Mouse (Mus musculus) megakaryocyte, embryonic 14.5 days (primary cell): ENCODE data around the gene Sap30l. TPM values are rescaled to one million over a fixed set of nuclear protein-coding genes. Genes with fewer than 3 reads are reported as not detected.

Source experiments
- H3K27me3 ChIP-seq: replicated peaks from 2 replicates; pipeline ENCODE3; 2012; ENCODE audit warnings: inconsistent platforms
- H3K36me3 ChIP-seq: replicated peaks from 2 replicates; pipeline ENCODE3; 2012; ENCODE audit warnings: low read length, inconsistent platforms, mixed read lengths
- H3K4me1 ChIP-seq: 2 replicates; pipeline ENCODE4 v1.6.1; 2012; ENCODE audit warnings: inconsistent platforms
- H3K4me3 ChIP-seq: replicated peaks from 2 replicates; pipeline ENCODE3; 2012; ENCODE audit warnings: moderate library complexity, mild to moderate bottlenecking, inconsistent platforms
- H3K9me3 ChIP-seq: 2 replicates; pipeline ENCODE4 v1.6.1; 2012; ENCODE audit warnings: inconsistent platforms
- FLI1 ChIP-seq: IDR thresholded peaks from 2 replicates; pipeline ENCODE4 v1.6.1; 2012; ENCODE audit warnings: low read length, inconsistent platforms, mixed read lengths
- GATA1 ChIP-seq: IDR thresholded peaks from 3 replicates; pipeline ENCODE4 v1.6.1; 2012; ENCODE audit warnings: mixed read lengths, low read length, inconsistent platforms, borderline replicate concordance
- polyA plus RNA-seq: library from polyadenylated mRNA; stranded (reverse); fragments of >175 nt; gene quantifications from 2 replicates; pipeline ENCODE4 v1.2.3, GENCODE M21; 2012; ENCODE audit warnings: low replicate concordance; ENCODE audit not compliant: insufficient read depth

The Sap30l gene
- polyA plus RNA-seq, 1 experiment: 87.1 TPM

- TF ChIP-seq FLI1 (no peak), GATA1 (no peak)
These were observed 28.0 kb upstream of the Sap30l start for GRCm38 (mm10) chr11:57773479-57773878.

GRCm38 (mm10) chr11:57773936-57774335 lies 27.5 kb upstream of the Sap30l start:
- Histone ChIP-seq H3K9me3 (no peaks in the 10 kb centered on the region), H3K4me1 (no peaks in the 10 kb centered on the region), H3K36me3 (no peaks in the 10 kb centered on the region), H3K27me3 (peaks cover 38% of the 10 kb centered on the region), H3K4me3 (no peak overlapping the region)
- TF ChIP-seq FLI1 (no peak), GATA1 (no peak)

More at GRCm38 (mm10) chr11:57773479-57773878, 28.0 kb upstream of the Sap30l start:
- H3K4me3 ChIP-seq: no peak overlapping the region
- no peaks in the 10 kb centered on the region for H3K36me3 ChIP-seq
- H3K9me3 ChIP-seq: no peaks in the 10 kb centered on the region
- no peaks in the 10 kb centered on the region for H3K4me1 ChIP-seq
- H3K27me3 ChIP-seq: peaks cover 38% of the 10 kb centered on the region

- TF ChIP-seq FLI1: no peak
- TF ChIP-seq GATA1: no peak
- Histone ChIP-seq H3K36me3 (no peaks in the 10 kb centered on the region), H3K9me3 (no peaks in the 10 kb centered on the region), H3K27me3 (peaks cover 41% of the 10 kb centered on the region), H3K4me1 (no peaks in the 10 kb centered on the region), H3K4me3 (no peak overlapping the region)
These were observed 25.6 kb upstream of the Sap30l start for GRCm38 (mm10) chr11:57775868-57776267.

- Histone ChIP-seq H3K4me1 (no peaks in the 10 kb centered on the region), H3K4me3 (no peak overlapping the region), H3K36me3 (no peaks in the 10 kb centered on the region), H3K27me3 (peaks cover 46% of the 10 kb centered on the region), H3K9me3 (no peaks in the 10 kb centered on the region)
- no peak for TF ChIP-seq FLI1
- TF ChIP-seq GATA1: no peak
These were observed 24.9 kb upstream of the Sap30l start for GRCm38 (mm10) chr11:57776546-57776945.

GRCm38 (mm10) chr11:57778349-57778748 lies 23.1 kb upstream of the Sap30l start:
- TF ChIP-seq GATA1: no peak
- Histone ChIP-seq H3K27me3 (peaks cover 45% of the 10 kb centered on the region), H3K4me3 (no peak overlapping the region), H3K9me3 (no peaks in the 10 kb centered on the region), H3K36me3 (no peaks in the 10 kb centered on the region), H3K4me1 (no peaks in the 10 kb centered on the region; the same call in 1 of the 2 replicates)

- H3K36me3 ChIP-seq: no peaks in the 10 kb centered on the region
- H3K4me1 ChIP-seq: peaks cover 7% of the 10 kb centered on the region
- no peaks in the 10 kb centered on the region for H3K9me3 ChIP-seq
- H3K4me3 ChIP-seq: no peak overlapping the region
- TF ChIP-seq FLI1 (no peak), GATA1 (no peak)
- H3K27me3 ChIP-seq: peaks cover 53% of the 10 kb centered on the region
These were observed 21.6 kb upstream of the Sap30l start for GRCm38 (mm10) chr11:57779824-57780223.

- no peak overlapping the region for H3K4me3 ChIP-seq
- H3K9me3 ChIP-seq: no peaks in the 10 kb centered on the region
- TF ChIP-seq FLI1: no peak
- TF ChIP-seq GATA1: no peak
- no peaks in the 10 kb centered on the region for H3K36me3 ChIP-seq
- H3K4me1 ChIP-seq: peaks cover 22% of the 10 kb centered on the region
- H3K27me3 ChIP-seq: peaks cover 46% of the 10 kb centered on the region
These were observed 14.6 kb upstream of the Sap30l start for GRCm38 (mm10) chr11:57786616-57787418.

GRCm38 (mm10) chr11:57787913-57788312 lies 13.5 kb upstream of the Sap30l start:
- H3K9me3 ChIP-seq: no peaks in the 10 kb centered on the region
- peaks cover 22% of the 10 kb centered on the region for H3K4me1 ChIP-seq
- H3K36me3 ChIP-seq: no peaks in the 10 kb centered on the region
- no peak for TF ChIP-seq GATA1
- H3K27me3 ChIP-seq: peaks cover 42% of the 10 kb centered on the region
- H3K4me3 ChIP-seq: no peak overlapping the region

GRCm38 (mm10) chr11:57790866-57791535 lies 10.4 kb upstream of the Sap30l start:
- Histone ChIP-seq H3K4me3 (peak overlapping the region; percentile 80), H3K4me1 (peaks cover 20% of the 10 kb centered on the region), H3K36me3 (no peaks in the 10 kb centered on the region), H3K9me3 (no peaks in the 10 kb centered on the region), H3K27me3 (peaks cover 19% of the 10 kb centered on the region)
- TF ChIP-seq GATA1: no peak
- no peak for TF ChIP-seq FLI1

- Histone ChIP-seq H3K36me3 (no peaks in the 10 kb centered on the region), H3K4me3 (no peak overlapping the region), H3K27me3 (peaks cover 3% of the 10 kb centered on the region), H3K4me1 (peaks cover 33% of the 10 kb centered on the region), H3K9me3 (no peaks in the 10 kb centered on the region)
- TF ChIP-seq GATA1 (no peak), FLI1 (no peak)
These were observed 6.4 kb upstream of the Sap30l start for GRCm38 (mm10) chr11:57795086-57795485.
